Mouse (Mus musculus): ENCODE measurements around the gene Eef2k.

GRCm38 (mm10) chr7:120866684-120867083, 24.1 kb downstream of the Eef2k start:
- TF ChIP-seq HCFC1 (IDR thresholded peaks at IDR 0.05; ENCODE audit: borderline replicate concordance, insufficient read depth, low read length) (no peak), ZNF384 (IDR thresholded peaks at IDR 0.05; ENCODE audit: low read depth, low read length) (no peak), MAFK (IDR thresholded peaks at IDR 0.05; ENCODE audit: insufficient read depth, low read depth, low read length) (no peak)
